Mouse (Mus musculus) liver, embryonic 12.5 days (tissue): ENCODE measurements around the gene Aurkaip1. TPM values are rescaled to one million over a fixed set of nuclear protein-coding genes. Genes with fewer than 3 reads are reported as not detected.

Experiments
- ATAC-seq: fragments of 200-750 bp; cut with Nextera tagmentation; 2 replicates; pipeline ENCODE4 v1.8.0; 2017; ENCODE audit warnings: moderate number of reproducible peaks, mild to moderate bottlenecking, moderate library complexity
- H3K27ac ChIP-seq: fragments of 300-500 bp; sonication (generic); 2 replicates; pipeline ENCODE4 v1.5.1; 2016; ENCODE audit warnings: mild to moderate bottlenecking
- H3K27me3 ChIP-seq: fragments of 300-500 bp; sonication (generic); replicated peaks from 2 replicates; pipeline ENCODE4 v1.6.1; 2016; ENCODE audit warnings: mild to moderate bottlenecking, moderate library complexity
- H3K36me3 ChIP-seq: fragments of 300-500 bp; sonication (generic); 2 replicates; pipeline ENCODE4 v1.6.1; 2016; ENCODE audit warnings: mild to moderate bottlenecking, moderate library complexity
- H3K4me1 ChIP-seq: fragments of 300-500 bp; sonication (generic); 2 replicates; pipeline ENCODE4 v1.6.1; 2016
- H3K4me2 ChIP-seq: fragments of 300-500 bp; sonication (generic); 2 replicates; pipeline ENCODE4 v1.6.1; 2016; ENCODE audit warnings: mild to moderate bottlenecking, moderate library complexity
- H3K4me3 ChIP-seq: fragments of 300-500 bp; sonication (generic); 2 replicates; pipeline ENCODE4 v1.5.1; 2016; ENCODE audit warnings: mild to moderate bottlenecking, moderate library complexity
- H3K9ac ChIP-seq: fragments of 300-500 bp; sonication (generic); 2 replicates; pipeline ENCODE4 v1.6.1; 2016; ENCODE audit warnings: mild to moderate bottlenecking, moderate library complexity
- H3K9me3 ChIP-seq: fragments of 300-500 bp; sonication (generic); replicated peaks from 2 replicates; pipeline ENCODE4 v1.6.1; 2016; ENCODE audit warnings: mild to moderate bottlenecking, moderate library complexity
- WGBS: fragments of 180-500 bp; shearing (Covaris S2); methylation state at CpG from one replicate; pipeline ENCODE4 v1.1.7; 2016; ENCODE audit not compliant: insufficient replicate concordance; 5-methylcytosine and 5-hydroxymethylcytosine counted together
- polyA plus RNA-seq: library from polyadenylated mRNA; unstranded; fragments of >200 nt; fragmentation: Nextera tagmentation; extraction: Ambion mirVana; gene quantifications from 2 replicates; pipeline ENCODE4 v1.2.1, GENCODE M21; 2016

The Aurkaip1 gene
- polyA plus RNA-seq, 1 experiment from 2014 or later, result 153 TPM

DNA sequence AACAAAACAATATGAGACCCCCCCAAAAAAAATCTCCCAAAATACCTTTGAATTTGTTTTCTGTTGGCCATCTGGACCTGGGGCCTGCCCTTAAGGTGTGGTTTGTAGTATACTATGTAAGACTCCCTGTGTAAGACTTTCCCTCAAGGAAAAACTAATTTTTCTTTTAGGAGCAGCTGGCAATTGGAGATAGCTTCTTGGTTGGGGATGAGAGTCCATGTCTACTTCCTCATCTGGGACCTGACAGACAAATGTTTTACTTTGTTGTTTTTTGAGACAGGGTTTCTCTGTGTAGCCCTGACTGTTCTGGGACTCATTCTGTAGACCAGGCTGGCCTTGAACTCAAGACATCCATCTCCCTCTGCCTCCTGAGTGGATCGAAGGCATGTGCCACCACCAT is 29.0 kb upstream of the Aurkaip1 start:
- WGBS, result 100% methylated on average over 1 of the region's 1 CpGs
- H3K9me3 ChIP-seq, result no peaks in the 10 kb centered on the region

DNA sequence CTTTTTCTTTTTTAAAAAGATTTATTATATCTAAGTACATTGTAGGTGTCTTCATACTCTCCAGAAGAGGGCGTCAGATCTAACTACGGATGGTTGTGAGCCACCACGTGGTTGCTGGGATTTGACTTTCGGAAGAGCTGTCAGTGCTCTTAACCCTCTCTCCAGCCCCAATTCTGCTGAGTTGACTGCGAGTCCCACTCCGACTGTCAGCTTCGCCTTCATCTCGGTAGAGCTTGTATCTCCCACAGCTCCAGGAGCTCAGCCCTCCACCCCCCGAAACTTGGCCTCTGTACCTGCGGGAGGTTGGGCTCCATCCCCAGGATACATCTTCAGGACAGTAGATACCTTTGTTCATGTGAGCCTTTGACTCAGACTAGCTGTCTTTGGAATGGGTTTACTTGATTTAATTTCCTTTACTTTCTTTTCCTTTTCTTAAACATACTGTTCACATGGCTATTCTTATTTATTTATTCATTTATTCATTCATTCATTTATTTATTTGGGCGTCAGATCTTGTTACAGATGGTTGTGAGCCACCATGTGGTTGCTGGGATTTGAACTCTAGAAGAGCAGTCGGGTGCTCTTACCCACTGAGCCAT is 28.2 kb upstream of the Aurkaip1 start, which contains the start of gene Mrpl20:
TSS of gene Mrpl20 (plus strand) at position 138 of the 599 bp plus-strand sequence.
- H3K4me2 ChIP-seq, result peak within 1 kb of the TSS; percentile 88
- ATAC-seq, result peak; percentile 65
- H3K27ac ChIP-seq, result peak within 1 kb of the TSS; percentile 78
- H3K27me3 ChIP-seq, result peaks cover 6% of the 10 kb centered on the region; the same call in 1 of the 2 replicates
- peak within 1 kb of the TSS; percentile 80 for H3K4me3 ChIP-seq
- H3K9me3 ChIP-seq, result no peaks in the 10 kb centered on the region
- H3K4me1 ChIP-seq, result peaks cover 33% of the 10 kb centered on the region
- WGBS, result 4% methylated on average over 12 of the region's 12 CpGs
- peaks cover 35% of the 10 kb centered on the region for H3K36me3 ChIP-seq
- peak within 1 kb of the TSS; percentile 83 for H3K9ac ChIP-seq

More for the DNA sequence above, 29.0 kb upstream of the Aurkaip1 start:
- ATAC-seq, result no peak
- H3K27ac ChIP-seq, result no peak overlapping the region
- peak overlapping the region; percentile 88; the same call in 1 of the 2 replicates for H3K4me2 ChIP-seq
- H3K4me3 ChIP-seq, result no peak overlapping the region
- peaks cover 27% of the 10 kb centered on the region for H3K36me3 ChIP-seq
- H3K27me3 ChIP-seq, result peaks cover 6% of the 10 kb centered on the region; the same call in 1 of the 2 replicates
- H3K4me1 ChIP-seq, result peaks cover 33% of the 10 kb centered on the region
- no peak overlapping the region for H3K9ac ChIP-seq

DNA sequence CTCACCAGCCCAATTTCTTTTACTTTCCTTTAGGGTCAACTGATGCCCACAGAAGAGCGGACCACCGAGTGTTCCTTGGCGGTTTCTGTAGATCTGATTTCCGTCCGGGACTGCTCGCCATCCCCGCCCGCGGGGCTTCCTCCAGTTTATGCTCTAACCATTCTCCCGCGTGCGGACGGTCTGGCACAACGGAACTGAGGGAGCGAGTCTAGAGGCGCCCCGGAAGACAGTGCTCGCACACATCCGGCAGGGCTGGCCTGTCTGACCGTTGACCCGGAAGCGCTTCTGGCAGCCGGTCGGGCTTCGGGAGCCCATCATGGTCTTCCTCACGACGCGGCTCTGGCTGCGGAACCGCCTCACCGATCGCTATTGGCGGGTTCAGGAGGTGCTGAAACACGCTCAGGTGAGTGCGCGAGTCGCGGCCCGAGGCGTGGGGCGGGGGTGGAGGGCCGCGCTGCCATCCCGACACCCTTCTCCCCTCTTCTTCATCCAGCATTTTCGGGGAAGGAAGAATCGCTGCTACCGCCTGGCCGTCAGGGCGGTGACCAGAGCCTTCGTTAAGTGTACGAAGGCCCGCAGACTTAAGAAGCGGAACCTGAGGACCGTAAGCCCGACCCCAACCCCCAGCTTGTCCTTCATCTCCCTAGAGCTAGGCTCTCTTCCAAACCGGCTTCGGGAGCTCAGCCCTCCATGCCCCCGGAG is 27.6 kb upstream of the Aurkaip1 start:
- peak overlapping the region; percentile 88 for H3K4me2 ChIP-seq
- peaks cover 33% of the 10 kb centered on the region for H3K4me1 ChIP-seq
- no peaks in the 10 kb centered on the region for H3K9me3 ChIP-seq
- H3K36me3 ChIP-seq, result peaks cover 41% of the 10 kb centered on the region
- H3K9ac ChIP-seq, result peak overlapping the region; percentile 83
- peaks cover 1% of the 10 kb centered on the region; the same call in 1 of the 2 replicates for H3K27me3 ChIP-seq
- peak overlapping the region; percentile 80 for H3K4me3 ChIP-seq
- ATAC-seq, result peak; percentile 97
- WGBS, result under 1% methylated on average over 57 of the region's 58 CpGs
- peak overlapping the region; percentile 78 for H3K27ac ChIP-seq

DNA sequence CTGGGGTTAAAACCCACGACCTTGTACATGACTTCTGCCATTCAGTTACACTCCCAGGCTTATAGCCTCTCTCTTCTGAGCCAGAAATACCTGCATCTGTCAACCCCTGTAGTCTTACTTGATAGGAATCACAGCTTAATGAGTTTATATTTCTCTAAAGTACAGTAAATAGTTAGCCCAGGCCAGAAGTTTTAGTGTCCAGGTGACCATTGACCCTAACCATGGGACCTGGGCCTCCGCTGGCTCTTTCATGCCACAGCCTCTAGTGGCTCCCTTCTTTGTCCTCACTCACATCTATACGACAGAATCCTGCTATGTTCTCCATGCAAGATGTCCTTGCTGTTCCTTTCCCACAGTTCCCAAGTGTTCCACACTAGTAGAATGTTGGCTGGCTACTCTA is 23.2 kb upstream of the Aurkaip1 start:
- H3K36me3 ChIP-seq, result peaks cover 71% of the 10 kb centered on the region
- no peaks in the 10 kb centered on the region for H3K27me3 ChIP-seq
- peaks cover 37% of the 10 kb centered on the region for H3K4me1 ChIP-seq
- no peak for ATAC-seq
- H3K4me3 ChIP-seq, result no peak overlapping the region
- no peak overlapping the region for H3K9ac ChIP-seq
- H3K4me2 ChIP-seq, result no peak overlapping the region
- H3K9me3 ChIP-seq, result no peaks in the 10 kb centered on the region
- WGBS, result 82% methylated on average over 3 of the region's 3 CpGs
- H3K27ac ChIP-seq, result no peak overlapping the region

DNA sequence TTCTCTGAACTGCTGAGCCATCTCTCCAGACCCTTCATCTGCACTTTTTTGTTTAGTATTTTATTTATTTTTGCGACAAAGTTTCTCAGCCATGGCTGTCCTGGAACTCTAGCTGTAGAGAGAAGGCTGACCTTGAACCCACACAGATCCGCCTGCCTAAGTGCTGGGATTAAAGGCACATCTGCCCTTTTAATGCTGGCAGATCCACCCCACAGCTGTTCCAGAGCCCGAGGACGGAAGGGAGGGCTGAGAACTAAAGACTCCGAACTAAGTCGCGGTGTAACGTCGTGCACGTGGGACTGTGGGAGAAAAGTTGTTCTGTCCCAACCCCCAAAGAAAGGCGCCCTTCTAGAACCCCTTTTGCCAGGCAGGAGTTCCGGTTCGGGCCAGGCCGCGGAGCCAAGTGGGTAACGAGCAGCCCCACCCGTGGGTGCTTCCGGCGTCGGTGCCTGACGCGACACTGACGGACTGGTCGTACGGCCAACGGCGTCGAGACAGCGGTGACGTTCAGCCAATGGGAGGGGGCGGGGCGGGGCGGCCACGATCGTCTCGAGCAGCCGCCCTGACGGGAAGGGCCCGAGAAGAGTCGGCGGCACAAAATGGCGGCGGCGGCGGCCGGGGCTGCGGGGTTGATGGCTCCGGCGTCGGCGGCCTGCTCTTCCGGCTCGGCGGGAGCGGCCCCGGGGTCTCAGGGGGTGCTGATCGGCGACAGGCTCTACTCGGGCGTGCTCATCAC is 19.0 kb upstream of the Aurkaip1 start, which contains the start of gene Ccnl2:
TSS of gene Ccnl2 (plus strand) at position 561 of the 736 bp plus-strand sequence.
- Histone ChIP-seq H3K36me3 (peaks cover 80% of the 10 kb centered on the region), H3K9me3 (no peaks in the 10 kb centered on the region), H3K4me1 (peaks cover 35% of the 10 kb centered on the region), H3K4me2 (peak within 1 kb of the TSS; percentile 86), H3K27ac (peak within 1 kb of the TSS; percentile 93), H3K4me3 (peak within 1 kb of the TSS; percentile 98), H3K9ac (peak within 1 kb of the TSS; percentile 100), H3K27me3 (no peaks in the 10 kb centered on the region)
- 4% methylated on average over 55 of the region's 60 CpGs for WGBS
- peak; percentile 99 for ATAC-seq

DNA sequence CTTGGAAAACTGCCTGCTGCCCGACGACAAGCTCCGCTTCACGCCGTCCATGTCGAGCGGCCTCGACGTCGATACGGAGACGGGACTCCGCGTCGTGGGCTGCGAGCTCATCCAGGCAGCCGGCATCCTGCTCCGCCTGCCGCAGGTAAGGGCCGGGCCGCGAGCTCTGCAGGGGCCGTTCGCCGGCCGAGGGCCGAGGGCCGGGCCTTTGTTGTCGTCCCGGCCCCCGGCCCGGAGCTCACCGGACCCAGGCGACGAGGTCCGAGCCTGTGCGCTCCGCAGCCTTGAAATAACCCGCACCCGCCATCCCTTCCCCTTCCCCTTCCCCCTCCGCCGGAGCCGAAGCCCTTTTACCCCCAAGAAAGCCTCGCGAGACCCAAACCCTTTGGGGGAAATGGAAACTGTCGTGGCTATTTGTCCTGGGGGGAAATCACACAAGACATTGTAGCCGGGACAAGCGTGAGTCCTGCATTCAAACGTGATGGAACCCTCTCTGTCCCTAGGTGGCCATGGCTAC is 18.3 kb upstream of the Aurkaip1 start:
- no peaks in the 10 kb centered on the region for H3K9me3 ChIP-seq
- peak; percentile 43 for ATAC-seq
- no peaks in the 10 kb centered on the region for H3K27me3 ChIP-seq
- peak overlapping the region; percentile 92 for H3K27ac ChIP-seq
- peak overlapping the region; percentile 98 for H3K4me3 ChIP-seq
- WGBS, result under 1% methylated on average over 49 of the region's 49 CpGs
- H3K4me2 ChIP-seq, result peak overlapping the region; percentile 86
- peak overlapping the region; percentile 100 for H3K9ac ChIP-seq
- H3K4me1 ChIP-seq, result peaks cover 35% of the 10 kb centered on the region
- H3K36me3 ChIP-seq, result peaks cover 80% of the 10 kb centered on the region

DNA sequence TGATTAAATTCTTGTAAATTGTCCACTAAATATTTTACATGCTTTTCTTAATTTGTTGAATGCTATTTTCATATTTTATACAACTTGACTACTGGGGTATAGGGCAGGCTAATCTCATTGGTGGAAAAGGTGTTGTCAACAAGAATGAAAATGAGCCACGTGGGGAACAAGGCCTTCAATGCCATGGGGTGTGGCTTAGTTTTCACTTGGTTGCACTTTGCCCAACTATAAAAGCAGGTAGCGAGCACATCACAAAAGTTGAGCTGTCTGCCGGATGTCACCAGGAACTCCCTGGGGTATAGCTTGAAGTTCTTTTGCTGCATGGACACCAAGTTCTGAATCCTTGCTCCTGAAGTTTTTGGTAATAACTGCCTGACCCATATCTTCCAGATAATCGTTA is 13.5 kb upstream of the Aurkaip1 start:
- Histone ChIP-seq H3K4me3 (no peak overlapping the region), H3K36me3 (peaks cover 91% of the 10 kb centered on the region), H3K27me3 (no peaks in the 10 kb centered on the region), H3K4me2 (no peak overlapping the region), H3K9ac (no peak overlapping the region), H3K4me1 (peaks cover 26% of the 10 kb centered on the region), H3K27ac (no peak overlapping the region), H3K9me3 (no peaks in the 10 kb centered on the region)
- ATAC-seq, result no peak
- 84% methylated on average over 4 of the region's 4 CpGs for WGBS

DNA sequence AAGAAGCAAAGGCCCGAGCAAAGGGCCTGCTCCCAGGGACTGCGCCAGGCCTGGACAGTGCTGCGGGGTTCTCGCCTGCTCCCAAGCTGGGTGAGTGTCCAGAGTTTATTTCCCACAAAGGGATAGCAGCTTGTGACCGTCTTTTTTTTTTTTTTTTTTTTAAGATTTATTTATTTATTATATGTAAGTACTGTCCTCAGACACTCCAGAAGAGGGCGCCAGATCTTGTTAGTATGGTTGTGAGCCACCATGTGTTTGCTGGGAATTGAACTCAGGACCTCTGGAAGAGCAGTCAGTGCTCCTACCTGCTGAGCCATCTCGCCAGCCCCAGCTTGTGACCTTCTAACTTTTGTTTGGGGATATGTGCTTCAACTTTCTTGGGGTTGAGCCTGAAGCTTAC is 10.0 kb upstream of the Aurkaip1 start:
- no peak overlapping the region for H3K27ac ChIP-seq
- peaks cover 98% of the 10 kb centered on the region for H3K36me3 ChIP-seq
- H3K4me2 ChIP-seq, result no peak overlapping the region
- no peaks in the 10 kb centered on the region for H3K9me3 ChIP-seq
- no peak overlapping the region for H3K9ac ChIP-seq
- H3K4me1 ChIP-seq, result 0 out of 2 replicates have a peak, but pooled peaks cover 5% of the 10 kb centered on the region
- no peak for ATAC-seq
- H3K4me3 ChIP-seq, result no peak overlapping the region
- WGBS, result 79% methylated on average over 7 of the region's 7 CpGs
- H3K27me3 ChIP-seq, result no peaks in the 10 kb centered on the region

DNA sequence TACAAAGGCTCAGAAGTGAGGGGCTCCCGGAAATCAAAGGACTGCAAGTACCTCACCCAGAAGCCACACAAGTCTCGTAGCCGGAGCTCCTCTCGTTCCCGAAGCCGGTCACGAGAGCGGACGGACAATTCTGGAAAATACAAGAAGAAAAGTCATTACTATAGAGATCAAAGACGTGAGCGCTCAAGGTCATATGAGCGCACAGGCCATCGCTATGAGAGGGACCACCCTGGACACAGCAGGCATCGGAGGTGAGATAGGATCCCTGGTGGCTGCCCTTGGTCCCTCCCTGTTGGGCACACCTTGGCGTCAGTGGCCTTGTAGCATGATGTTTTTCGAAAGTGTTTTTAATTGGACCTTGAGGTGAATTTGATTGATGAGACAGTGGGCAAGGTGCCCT is 7.6 kb upstream of the Aurkaip1 start:
- no peak for ATAC-seq
- Histone ChIP-seq H3K4me3 (no peak overlapping the region), H3K4me1 (0 out of 2 replicates have a peak, but pooled peaks cover 5% of the 10 kb centered on the region), H3K27ac (no peak overlapping the region), H3K27me3 (no peaks in the 10 kb centered on the region), H3K36me3 (peaks cover 97% of the 10 kb centered on the region), H3K9ac (no peak overlapping the region), H3K9me3 (no peaks in the 10 kb centered on the region), H3K4me2 (no peak overlapping the region)
- WGBS, result 93% methylated on average over 16 of the region's 16 CpGs

DNA sequence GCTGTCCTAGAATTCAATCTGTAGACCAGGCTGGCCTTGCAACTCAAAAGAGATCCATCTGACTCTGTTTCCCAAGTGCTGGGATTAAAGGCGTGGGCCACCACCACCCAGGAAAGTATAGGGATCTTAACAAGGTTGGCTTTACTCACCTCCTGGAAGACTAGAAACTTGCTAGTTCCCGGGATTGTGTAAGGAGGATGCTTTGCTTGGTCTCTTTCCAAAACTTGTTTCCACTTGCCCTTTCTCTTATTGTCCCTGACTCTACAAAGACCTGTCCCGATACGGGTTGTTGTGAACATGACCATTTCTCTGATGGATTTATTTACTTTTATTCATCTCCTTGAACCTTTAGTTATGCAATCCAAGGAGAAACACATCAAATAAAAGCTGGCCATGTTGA is 1.2 kb upstream of the Aurkaip1 start:
- H3K4me1 ChIP-seq, result peaks cover 32% of the 10 kb centered on the region

DNA sequence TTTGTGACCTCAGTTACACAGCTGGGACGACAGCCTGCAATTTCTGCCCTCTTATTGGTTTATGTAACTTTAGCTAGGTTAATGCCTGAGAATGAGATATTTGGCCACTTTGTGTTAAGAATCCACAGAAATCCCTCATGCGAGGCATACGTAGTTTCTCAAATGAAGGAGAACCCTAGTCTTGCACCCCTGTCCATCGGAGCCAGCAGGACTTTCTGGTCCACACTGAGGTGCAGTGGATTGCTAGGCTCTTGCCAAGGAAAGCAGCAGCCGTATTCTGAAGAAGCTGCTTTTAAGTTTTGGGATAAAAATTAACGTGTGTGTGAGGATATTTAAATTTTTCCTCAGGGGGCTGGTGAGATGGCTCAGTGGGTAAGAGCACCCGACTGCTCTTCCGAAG is 476 bp upstream of the Aurkaip1 start:
- ATAC-seq, result no peak
- Histone ChIP-seq H3K9me3 (no peaks in the 10 kb centered on the region), H3K27ac (peak overlapping the region; percentile 91), H3K9ac (peak overlapping the region; percentile 62), H3K4me3 (peak overlapping the region; percentile 80), H3K27me3 (no peaks in the 10 kb centered on the region), H3K4me1 (peaks cover 32% of the 10 kb centered on the region), H3K4me2 (peak overlapping the region; percentile 89), H3K36me3 (peaks cover 52% of the 10 kb centered on the region)
- 50% methylated on average over 8 of the region's 8 CpGs for WGBS

More for the DNA sequence above, 1.2 kb upstream of the Aurkaip1 start:
- Histone ChIP-seq H3K27me3 (no peaks in the 10 kb centered on the region), H3K4me3 (no peak overlapping the region), H3K9ac (no peak overlapping the region), H3K9me3 (no peaks in the 10 kb centered on the region), H3K27ac (peak overlapping the region; percentile 91), H3K4me2 (peak overlapping the region; percentile 89; the same call in 1 of the 2 replicates), H3K36me3 (peaks cover 59% of the 10 kb centered on the region)
- no peak for ATAC-seq
- WGBS, result 91% methylated on average over 4 of the region's 4 CpGs
